Mouse (Mus musculus) liver, adult 2 months (tissue): ENCODE results near the gene Lsm10.

Experiments
- CTCF ChIP-seq: fragments of 200-500 bp; IDR thresholded peaks from 2 replicates; pipeline ENCODE4 v1.5.1; 2011; ENCODE audit warnings: low read depth, low read length, control low read depth
- POLR2A ChIP-seq: fragments of 200-500 bp; IDR thresholded peaks from 2 replicates; pipeline ENCODE4 v1.6.1; 2011; ENCODE audit warnings: low read length, control low read depth; ENCODE audit not compliant: insufficient read depth; ENCODE audit errors: extremely low read depth

DNA sequence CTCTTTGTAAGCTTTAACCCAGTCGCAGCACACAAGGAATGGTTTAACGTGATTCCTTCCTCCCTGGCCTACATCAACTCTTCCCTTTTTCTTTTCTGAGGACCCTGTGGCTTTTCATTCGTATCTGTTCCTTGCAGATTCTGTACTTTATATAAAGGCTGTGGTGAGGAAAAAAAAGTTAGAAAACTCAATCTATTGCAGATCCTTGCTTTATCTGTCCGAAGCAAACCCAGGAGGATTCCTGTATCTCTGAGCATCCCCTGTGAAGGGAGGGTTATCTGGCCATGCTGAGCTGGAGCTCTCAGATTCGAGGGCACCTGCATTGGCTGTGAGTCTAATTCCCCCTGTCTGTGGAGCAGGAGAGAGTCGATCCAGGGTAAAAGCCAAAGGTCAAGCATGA lies 27.6 kb upstream of the Lsm10 start:
- TF ChIP-seq POLR2A (no peak), CTCF (no peak)
